Mouse (Mus musculus): ENCODE measurements at regions not wholly inside any gene's neighbourhood (a gene's known extent, or its start where the extent isn't known, plus 50 kb on each side); places are given as distances from the start of the nearest gene placed in this dataset.

GRCm38 (mm10) chr9:26505941-26506340, 227.6 kb upstream of the B3gat1 start:
- Histone ChIP-seq H3K9me3 (no peaks in the 10 kb centered on the region), H3K27me3 (ENCODE audit: insufficient read depth, poor library complexity, severe bottlenecking) (no peaks in the 10 kb centered on the region), H3K4me1 (replicated peaks) (no peaks in the 10 kb centered on the region), H3K4me3 (no peak overlapping the region), H3K36me3 (no peaks in the 10 kb centered on the region), H3K27ac (no peak overlapping the region)
- 84% methylated on average over 2 of the region's 2 CpGs for WGBS
- DNase-seq (ENCODE audit: low spot score) = no peak

DNA sequence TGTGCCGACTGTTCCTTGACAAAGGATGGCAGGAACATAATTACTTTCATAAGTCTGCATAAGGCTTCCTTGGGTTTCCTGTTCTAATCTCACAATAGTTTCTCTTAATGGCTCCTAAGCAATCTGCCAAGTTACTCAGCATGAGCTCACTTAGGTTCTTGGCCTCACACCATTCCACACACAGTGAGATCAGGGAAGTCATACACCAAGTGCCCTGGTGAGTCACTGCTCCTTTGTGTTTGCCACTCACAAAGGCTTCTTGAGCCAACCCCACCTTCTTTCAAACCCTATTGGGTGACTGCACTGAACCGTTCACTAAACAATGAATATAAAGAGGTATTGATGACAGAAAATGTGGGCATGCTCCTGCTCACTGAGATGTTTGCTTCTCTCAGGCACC, 214.9 kb upstream of the B3gat1 start:
- 24% methylated on average over 2 of the region's 2 CpGs for WGBS
- no peak for DNase-seq (ENCODE audit: low spot score)
- no peaks in the 10 kb centered on the region for H3K9me3 ChIP-seq

DNA sequence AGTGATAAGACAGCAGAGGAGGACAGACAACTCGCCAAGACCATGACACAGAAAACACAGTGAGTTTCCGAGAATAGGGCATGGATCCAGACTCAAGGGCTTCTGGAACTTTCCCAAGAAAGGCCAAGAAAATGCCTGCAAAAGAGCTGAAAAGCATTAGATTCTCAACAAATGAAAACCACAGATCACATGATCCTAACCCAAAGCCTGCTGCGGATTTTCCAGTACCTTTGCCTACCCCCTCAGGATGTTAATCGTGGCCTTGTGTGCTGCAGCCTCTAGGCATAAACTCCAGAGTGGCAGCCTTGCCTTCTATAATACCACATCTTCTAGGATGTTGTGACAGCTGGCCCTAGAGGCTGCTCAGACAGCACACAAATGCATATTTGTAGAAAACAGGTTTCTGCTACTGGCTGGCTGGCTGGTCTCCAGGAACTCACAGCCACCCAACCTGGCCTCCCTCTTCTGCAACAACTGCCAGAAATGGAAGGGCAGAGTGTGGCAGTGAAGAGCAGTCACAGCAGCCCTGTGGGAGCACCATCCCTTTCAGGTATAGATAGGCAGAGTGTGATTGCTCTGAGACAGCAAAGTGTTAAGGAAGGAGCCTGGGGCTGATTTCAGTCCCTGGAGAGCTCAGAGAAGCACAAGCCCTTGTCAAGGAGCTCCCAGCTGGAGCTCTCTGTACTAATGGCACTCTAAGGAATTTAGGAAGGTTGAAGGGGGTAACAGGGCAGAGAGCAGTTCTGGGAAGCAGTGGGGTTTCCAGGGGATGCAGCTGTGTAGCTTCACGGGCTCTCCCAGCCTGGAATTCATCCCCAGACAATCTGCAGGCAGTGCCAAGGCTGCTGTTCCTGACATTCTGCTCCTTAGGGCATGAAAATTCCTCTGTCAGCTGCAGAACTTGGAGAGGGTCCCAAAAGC, 213.7 kb upstream of the B3gat1 start:
- DNase-seq (ENCODE audit: low spot score) = peak; percentile 5
- Histone ChIP-seq H3K4me1 (replicated peaks) (peaks cover 18% of the 10 kb centered on the region), H3K36me3 (no peaks in the 10 kb centered on the region), H3K4me3 (no peak overlapping the region), H3K9me3 (no peaks in the 10 kb centered on the region), H3K27me3 (ENCODE audit: insufficient read depth, poor library complexity, severe bottlenecking) (no peaks in the 10 kb centered on the region), H3K27ac (no peak overlapping the region)
- 56% methylated on average over 5 of the region's 5 CpGs for WGBS

More for the DNA sequence above, 214.9 kb upstream of the B3gat1 start:
- H3K36me3 ChIP-seq = no peaks in the 10 kb centered on the region
- H3K27me3 ChIP-seq (ENCODE audit: insufficient read depth, poor library complexity, severe bottlenecking) = no peaks in the 10 kb centered on the region
- H3K4me1 ChIP-seq (replicated peaks) = peaks cover 18% of the 10 kb centered on the region
- H3K27ac ChIP-seq = no peak overlapping the region
- H3K4me3 ChIP-seq = no peak overlapping the region

DNA sequence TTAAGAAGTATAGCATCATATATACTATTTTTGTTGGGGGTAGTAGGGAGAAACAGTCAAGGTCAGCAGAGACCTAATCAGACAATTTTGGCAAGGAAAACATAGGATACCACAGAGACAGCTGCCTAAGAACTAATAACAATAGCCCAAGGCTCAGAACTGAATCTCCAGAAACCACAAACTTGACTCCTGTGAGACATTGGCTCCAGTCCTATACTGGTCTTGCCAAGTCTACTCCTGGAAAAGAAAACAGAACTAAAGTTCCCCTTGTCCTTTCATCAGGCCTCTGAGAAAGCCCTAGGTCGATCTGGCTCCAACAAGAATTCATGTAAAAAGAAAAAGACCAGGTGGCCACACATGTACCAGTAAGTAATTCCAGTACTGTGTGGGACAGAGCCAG, 209.4 kb upstream of the B3gat1 start:
- peaks cover 16% of the 10 kb centered on the region for H3K4me1 ChIP-seq (replicated peaks)
- H3K27me3 ChIP-seq (ENCODE audit: insufficient read depth, poor library complexity, severe bottlenecking) = no peaks in the 10 kb centered on the region
- no peaks in the 10 kb centered on the region for H3K36me3 ChIP-seq
- DNase-seq (ENCODE audit: low spot score) = no peak
- no peak overlapping the region for H3K27ac ChIP-seq
- 68% methylated on average over 1 of the region's 1 CpGs for WGBS
- no peaks in the 10 kb centered on the region for H3K9me3 ChIP-seq
- no peak overlapping the region for H3K4me3 ChIP-seq

GRCm38 (mm10) chr9:26528761-26529160, 204.8 kb upstream of the B3gat1 start:
- peaks cover 11% of the 10 kb centered on the region for H3K4me1 ChIP-seq (replicated peaks)
- 7% methylated on average over 3 of the region's 3 CpGs for WGBS
- H3K4me3 ChIP-seq = no peak overlapping the region
- no peaks in the 10 kb centered on the region for H3K9me3 ChIP-seq
- peak; percentile 19 for DNase-seq (ENCODE audit: low spot score)
- no peak overlapping the region for H3K27ac ChIP-seq
- no peaks in the 10 kb centered on the region for H3K36me3 ChIP-seq
- H3K27me3 ChIP-seq (ENCODE audit: insufficient read depth, poor library complexity, severe bottlenecking) = no peaks in the 10 kb centered on the region

- Histone ChIP-seq H3K36me3 (no peaks in the 10 kb centered on the region), H3K4me3 (no peak overlapping the region), H3K27me3 (ENCODE audit: insufficient read depth, poor library complexity, severe bottlenecking) (no peaks in the 10 kb centered on the region), H3K9me3 (no peaks in the 10 kb centered on the region), H3K27ac (no peak overlapping the region), H3K4me1 (replicated peaks) (no peaks in the 10 kb centered on the region)
- 89% methylated on average over 2 of the region's 2 CpGs for WGBS
- DNase-seq (ENCODE audit: low spot score) = no peak
Measured at GRCm38 (mm10) chr9:26539042-26539441, 194.5 kb upstream of the B3gat1 start.

GRCm38 (mm10) chr9:26548328-26548922, 185.1 kb upstream of the B3gat1 start:
- WGBS = 76% methylated on average over 4 of the region's 4 CpGs
- H3K9me3 ChIP-seq = no peaks in the 10 kb centered on the region
- no peak overlapping the region for H3K27ac ChIP-seq
- no peak overlapping the region for H3K4me3 ChIP-seq
- H3K27me3 ChIP-seq (ENCODE audit: insufficient read depth, poor library complexity, severe bottlenecking) = no peaks in the 10 kb centered on the region
- DNase-seq (ENCODE audit: low spot score) = no peak
- H3K36me3 ChIP-seq = no peaks in the 10 kb centered on the region
- no peaks in the 10 kb centered on the region for H3K4me1 ChIP-seq (replicated peaks)

DNA sequence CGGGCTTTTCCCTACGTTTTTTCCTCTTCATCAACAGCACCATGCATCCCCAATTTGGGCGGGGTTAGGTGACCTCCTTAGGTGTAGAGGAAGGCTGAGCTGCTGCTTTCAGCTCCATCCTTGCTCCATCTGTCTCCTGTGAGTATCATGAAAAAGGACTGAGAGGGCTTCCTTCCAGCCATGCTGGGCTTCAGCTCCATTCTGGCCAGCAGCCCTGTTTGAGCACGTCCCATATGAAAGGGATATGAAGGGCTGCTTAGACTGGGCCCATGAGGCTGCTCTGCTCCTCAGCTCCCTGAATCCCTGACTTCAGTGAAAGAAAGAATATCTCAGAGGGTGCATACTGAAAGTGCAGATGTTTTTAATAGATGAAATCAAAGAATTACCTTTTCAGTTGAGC, 184.4 kb upstream of the B3gat1 start:
- H3K9me3 ChIP-seq = no peaks in the 10 kb centered on the region
- no peak for DNase-seq (ENCODE audit: low spot score)
- H3K4me3 ChIP-seq = no peak overlapping the region
- no peaks in the 10 kb centered on the region for H3K27me3 ChIP-seq (ENCODE audit: insufficient read depth, poor library complexity, severe bottlenecking)
- 84% methylated on average over 4 of the region's 4 CpGs for WGBS
- H3K36me3 ChIP-seq = no peaks in the 10 kb centered on the region
- no peak overlapping the region for H3K27ac ChIP-seq
- H3K4me1 ChIP-seq (replicated peaks) = no peaks in the 10 kb centered on the region

- no peaks in the 10 kb centered on the region for H3K4me1 ChIP-seq (replicated peaks)
- H3K4me3 ChIP-seq = no peak overlapping the region
- WGBS = 83% methylated on average over 2 of the region's 2 CpGs
- H3K9me3 ChIP-seq = no peaks in the 10 kb centered on the region
- H3K27ac ChIP-seq = no peak overlapping the region
- no peaks in the 10 kb centered on the region for H3K27me3 ChIP-seq (ENCODE audit: insufficient read depth, poor library complexity, severe bottlenecking)
- no peak for DNase-seq (ENCODE audit: low spot score)
- no peaks in the 10 kb centered on the region for H3K36me3 ChIP-seq
Measured at GRCm38 (mm10) chr9:26549551-26549950, 184.0 kb upstream of the B3gat1 start.

DNA sequence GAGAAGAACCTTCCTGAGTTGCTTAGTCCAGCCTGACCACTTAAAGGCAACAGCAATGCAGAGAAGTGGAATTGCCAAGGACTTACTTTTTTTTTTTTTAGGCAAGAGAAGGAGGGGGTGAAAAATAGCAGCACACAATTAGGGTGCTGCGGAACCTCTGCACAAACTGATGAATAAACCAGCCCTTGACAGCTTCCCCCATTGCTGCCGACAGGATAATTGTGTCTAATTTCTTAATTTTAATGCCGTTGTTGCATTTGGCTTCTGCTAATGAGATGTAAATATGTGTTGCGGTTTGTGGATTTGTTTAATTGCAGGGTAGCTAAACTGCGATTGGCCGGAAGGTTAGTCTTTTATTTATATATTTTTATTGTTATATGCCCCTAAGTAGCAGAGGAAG, 157.5 kb upstream of the B3gat1 start:
- H3K27me3 ChIP-seq (ENCODE audit: insufficient read depth, poor library complexity, severe bottlenecking) = no peaks in the 10 kb centered on the region
- no peaks in the 10 kb centered on the region for H3K36me3 ChIP-seq
- no peaks in the 10 kb centered on the region for H3K9me3 ChIP-seq
- H3K27ac ChIP-seq = no peak overlapping the region
- no peak for DNase-seq (ENCODE audit: low spot score)
- H3K4me3 ChIP-seq = no peak overlapping the region
- no peaks in the 10 kb centered on the region for H3K4me1 ChIP-seq (replicated peaks)
- 92% methylated on average over 6 of the region's 6 CpGs for WGBS

DNA sequence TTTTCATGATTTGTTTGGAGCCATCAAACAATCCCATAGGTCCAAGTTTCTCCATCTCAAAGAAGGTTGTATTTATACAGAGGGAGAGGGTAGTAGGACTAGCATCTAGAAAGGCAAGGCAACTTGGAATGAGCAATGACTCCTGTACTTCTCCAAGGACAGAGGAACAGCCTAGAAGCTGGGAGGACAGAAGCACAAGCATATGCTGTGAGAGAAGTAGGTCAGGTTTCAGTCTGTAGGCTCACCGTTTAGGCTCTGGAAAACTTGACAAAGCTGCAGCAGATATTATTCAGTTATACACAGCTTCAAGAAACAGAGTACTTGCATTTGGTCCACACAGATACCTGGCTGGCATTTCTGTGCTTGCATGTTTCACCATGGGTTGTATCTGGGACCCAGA, 131.5 kb upstream of the B3gat1 start:
- Histone ChIP-seq H3K27ac (no peak overlapping the region), H3K36me3 (no peaks in the 10 kb centered on the region), H3K27me3 (ENCODE audit: insufficient read depth, poor library complexity, severe bottlenecking) (no peaks in the 10 kb centered on the region), H3K4me3 (no peak overlapping the region), H3K4me1 (replicated peaks) (no peaks in the 10 kb centered on the region), H3K9me3 (no peaks in the 10 kb centered on the region)
- DNase-seq (ENCODE audit: low spot score) = no peak
- WGBS = 85% methylated on average over 1 of the region's 1 CpGs

DNA sequence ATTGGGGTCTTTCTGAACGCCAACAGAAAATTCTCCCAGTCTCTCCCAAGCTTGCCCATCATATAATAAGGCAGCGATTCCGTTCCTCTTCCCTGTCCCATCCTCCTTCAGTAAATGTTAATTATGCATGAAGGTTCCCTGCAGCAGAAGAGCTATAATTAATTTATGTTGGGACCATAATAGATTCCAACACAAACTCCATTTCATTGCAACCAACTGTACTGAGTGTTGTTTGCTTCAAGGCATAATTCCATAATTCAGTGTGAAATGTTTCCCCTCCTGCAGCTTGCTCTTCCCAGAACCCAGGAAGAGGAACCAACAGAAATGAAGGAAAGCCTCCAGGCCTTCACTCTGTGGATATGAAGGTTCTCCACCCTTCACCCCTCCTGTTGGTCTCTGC, 129.0 kb upstream of the B3gat1 start:
- no peaks in the 10 kb centered on the region for H3K27me3 ChIP-seq (ENCODE audit: insufficient read depth, poor library complexity, severe bottlenecking)
- WGBS = 84% methylated on average over 3 of the region's 3 CpGs
- no peak overlapping the region for H3K27ac ChIP-seq
- H3K9me3 ChIP-seq = no peaks in the 10 kb centered on the region
- no peak for DNase-seq (ENCODE audit: low spot score)
- no peaks in the 10 kb centered on the region for H3K4me1 ChIP-seq (replicated peaks)
- H3K4me3 ChIP-seq = no peak overlapping the region
- H3K36me3 ChIP-seq = no peaks in the 10 kb centered on the region

DNA sequence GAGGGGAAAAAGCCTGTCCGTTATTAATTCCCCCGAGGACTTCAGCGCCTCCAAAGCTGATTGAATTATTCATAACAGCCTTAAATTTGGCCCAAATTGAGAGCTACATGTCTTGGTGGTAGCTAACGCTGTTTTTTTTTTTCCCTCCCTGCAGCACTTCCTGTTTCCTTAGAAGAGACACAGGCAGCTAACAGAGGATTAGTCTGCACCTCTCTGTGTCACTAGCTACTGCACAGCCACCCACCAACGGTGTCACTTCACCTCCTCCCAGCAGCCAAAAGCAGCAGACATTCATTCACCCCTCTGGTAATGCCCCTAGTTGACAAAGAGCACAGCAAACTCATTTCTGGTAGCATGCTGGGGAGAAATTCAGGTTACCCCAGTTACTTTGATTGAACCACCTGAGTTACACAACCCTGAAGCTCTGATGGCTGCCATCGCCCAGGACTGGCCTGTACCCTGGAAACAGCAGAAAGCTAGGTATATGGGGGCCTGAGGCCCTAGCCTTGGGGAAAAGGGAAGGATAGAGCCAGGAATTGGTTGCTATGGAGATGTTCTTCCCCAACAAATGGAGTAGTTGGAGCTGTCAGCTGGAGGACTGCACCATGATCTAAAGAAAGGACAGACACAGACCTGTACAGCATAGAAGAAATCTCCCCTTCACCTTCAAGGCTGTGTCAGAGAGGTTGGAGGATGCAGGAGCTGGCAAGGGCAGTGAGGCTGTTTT, 121.7 kb upstream of the B3gat1 start:
- DNase-seq (ENCODE audit: low spot score) = no peak
- Histone ChIP-seq H3K4me3 (no peak overlapping the region), H3K9me3 (peaks cover 8% of the 10 kb centered on the region), H3K27ac (no peak overlapping the region), H3K4me1 (replicated peaks) (0 out of 2 replicates have a peak, but pooled peaks cover 3% of the 10 kb centered on the region), H3K36me3 (no peaks in the 10 kb centered on the region), H3K27me3 (ENCODE audit: insufficient read depth, poor library complexity, severe bottlenecking) (no peaks in the 10 kb centered on the region)
- WGBS = 67% methylated on average over 6 of the region's 6 CpGs

Data from hindbrain, embryonic 10.5 days (tissue).